Mouse (Mus musculus): ENCODE measurements around the gene Cdkl3. TPM values are rescaled to one million over a fixed set of nuclear protein-coding genes. Genes with fewer than 3 reads are reported as not detected.

Gene Cdkl3
- total RNA-seq, 2 experiments from 2014 or later = 7.9 to 10.2 TPM

GRCm38 (mm10) chr11:52074626-52075470 is 70.8 kb downstream of the Cdkl3 start:
- DNase-seq = no peak

GRCm38 (mm10) chr11:52075794-52076633 is 72.0 kb downstream of the Cdkl3 start:
- intact Hi-C loops (cut with DNase I) = no loop called here
- no peak for DNase-seq

More at GRCm38 (mm10) chr11:52074626-52075470, 70.8 kb downstream of the Cdkl3 start:
- intact Hi-C loops (cut with DNase I) = no loop called here

- intact Hi-C loops (cut with DNase I) = no loop called here
- no peak for DNase-seq
These were observed 72.8 kb downstream of the Cdkl3 start for GRCm38 (mm10) chr11:52076742-52077352.

GRCm38 (mm10) chr11:52077939-52078338 is 73.9 kb downstream of the Cdkl3 start:
- peak; percentile 65 to 69 for DNase-seq

GRCm38 (mm10) chr11:52079978-52080377 is 76.0 kb downstream of the Cdkl3 start:
- intact Hi-C loops (cut with DNase I) = no loop called here
- DNase-seq = peak in 1 of 2 experiments; percentile 38

More at GRCm38 (mm10) chr11:52077939-52078338, 73.9 kb downstream of the Cdkl3 start:
- intact Hi-C loops (cut with DNase I) = no loop called here

- DNase-seq = no peak
- intact Hi-C loops (cut with DNase I) = no loop called here
These were observed 76.6 kb downstream of the Cdkl3 start for GRCm38 (mm10) chr11:52080656-52081055.

- intact Hi-C loops (cut with DNase I) = no loop called here
- DNase-seq = no peak
These were observed 81.8 kb downstream of the Cdkl3 start for GRCm38 (mm10) chr11:52085857-52086203.

GRCm38 (mm10) chr11:52086204-52086864 is 82.3 kb downstream of the Cdkl3 start:
- peak in 1 of 2 experiments; percentile 48 for DNase-seq
- intact Hi-C loops (cut with DNase I) = no loop called here

GRCm38 (mm10) chr11:52089291-52089690 is 85.3 kb downstream of the Cdkl3 start:
- DNase-seq = no peak
- intact Hi-C loops (cut with DNase I) = no loop called here

- no peak for DNase-seq
- intact Hi-C loops (cut with DNase I) = no loop called here
These were observed 87.2 kb downstream of the Cdkl3 start for GRCm38 (mm10) chr11:52091261-52091660.

- intact Hi-C loops (cut with DNase I) = no loop called here
- DNase-seq = no peak
These were observed 90.5 kb downstream of the Cdkl3 start for GRCm38 (mm10) chr11:52094568-52094967.

GRCm38 (mm10) chr11:52097016-52097415 is 93.0 kb downstream of the Cdkl3 start:
- intact Hi-C loops (cut with DNase I) = no loop called here

GRCm38 (mm10) chr11:52097596-52097995 is 93.6 kb downstream of the Cdkl3 start:
- intact Hi-C loops (cut with DNase I) = no loop called here
- peak in 1 of 2 experiments; percentile 38 for DNase-seq

More at GRCm38 (mm10) chr11:52097016-52097415, 93.0 kb downstream of the Cdkl3 start:
- no peak for DNase-seq

- DNase-seq = peak; percentile 98 to 99
- intact Hi-C loops (cut with DNase I) = loop anchor here (2.0 kb wide), 1 partner anchor 98 kb away; the partner anchor contains the start of gene Ube2b
These were observed 94.5 kb downstream of the Cdkl3 start, which contains the start of gene Ppp2ca for GRCm38 (mm10) chr11:52098398-52098946. Gene Ppp2ca (plus strand): TSS chr11:52098681.

- peak; percentile 84 to 85 for DNase-seq
- intact Hi-C loops (cut with DNase I) = loop anchor here (2.0 kb wide), 1 partner anchor 98 kb away; the partner anchor contains the start of gene Ube2b
These were observed 95.2 kb downstream of the Cdkl3 start for GRCm38 (mm10) chr11:52099031-52099761.

GRCm38 (mm10) chr11:52099771-52100219 is 95.8 kb downstream of the Cdkl3 start:
- no peak for DNase-seq
- intact Hi-C loops (cut with DNase I) = loop anchor here (2.0 kb wide), 1 partner anchor 99 kb away; the partner anchor contains the start of gene Ube2b

- intact Hi-C loops (cut with DNase I) = no loop called here
These were observed 99.0 kb downstream of the Cdkl3 start for GRCm38 (mm10) chr11:52102977-52103376.

GRCm38 (mm10) chr11:52105503-52105902 is 101.5 kb downstream of the Cdkl3 start:
- intact Hi-C loops (cut with DNase I) = no loop called here
- DNase-seq = no peak

More at GRCm38 (mm10) chr11:52102977-52103376, 99.0 kb downstream of the Cdkl3 start:
- no peak for DNase-seq

GRCm38 (mm10) chr11:52106037-52106436 is 102.0 kb downstream of the Cdkl3 start:
- no peak for DNase-seq
- intact Hi-C loops (cut with DNase I) = no loop called here
